Mouse (Mus musculus) urinary bladder, postnatal 14 days (tissue): ENCODE results near the gene Klhl11.

Source experiments
- DNase-seq: peaks from one replicate; pipeline ENCODE4 v3.0.0; 2021; ENCODE audit warnings: low spot score

Klhl11 gene

GRCm38 (mm10) chr11:100472197-100472934 is at the start of gene Klhl11:
Gene Klhl11, minus strand, starts transcription at chr11:100472741.
- peak; percentile 89 for DNase-seq

GRCm38 (mm10) chr11:100520838-100521237 is 48.3 kb upstream of the Klhl11 start:
- no peak for DNase-seq

GRCm38 (mm10) chr11:100519188-100519587 is 46.6 kb upstream of the Klhl11 start:
- DNase-seq = no peak

GRCm38 (mm10) chr11:100518188-100518591 is 45.6 kb upstream of the Klhl11 start:
- no peak for DNase-seq

- DNase-seq = no peak
Measured at GRCm38 (mm10) chr11:100516291-100516690, 43.8 kb upstream of the Klhl11 start.

GRCm38 (mm10) chr11:100515789-100516188 is 43.2 kb upstream of the Klhl11 start:
- no peak for DNase-seq

- DNase-seq = no peak
Measured at GRCm38 (mm10) chr11:100515061-100515460, 42.5 kb upstream of the Klhl11 start.

- no peak for DNase-seq
Measured at GRCm38 (mm10) chr11:100513716-100514115, 41.2 kb upstream of the Klhl11 start.

GRCm38 (mm10) chr11:100512384-100512783 is 39.8 kb upstream of the Klhl11 start:
- DNase-seq = no peak

- DNase-seq = no peak
Measured at GRCm38 (mm10) chr11:100510556-100510955, 38.0 kb upstream of the Klhl11 start.

- DNase-seq = no peak
Measured at GRCm38 (mm10) chr11:100505997-100506396, 33.5 kb upstream of the Klhl11 start.

- DNase-seq = no peak
Measured at GRCm38 (mm10) chr11:100504990-100505660, 32.6 kb upstream of the Klhl11 start.

- no peak for DNase-seq
Measured at GRCm38 (mm10) chr11:100501321-100501720, 28.8 kb upstream of the Klhl11 start.

GRCm38 (mm10) chr11:100500651-100501050 is 28.1 kb upstream of the Klhl11 start:
- no peak for DNase-seq

GRCm38 (mm10) chr11:100500241-100500640 is 27.7 kb upstream of the Klhl11 start:
- DNase-seq = no peak

GRCm38 (mm10) chr11:100493771-100494170 is 21.2 kb upstream of the Klhl11 start:
- DNase-seq = no peak

GRCm38 (mm10) chr11:100490951-100491350 is 18.4 kb upstream of the Klhl11 start:
- no peak for DNase-seq

GRCm38 (mm10) chr11:100485801-100486538 is 13.4 kb upstream of the Klhl11 start:
- peak; percentile 19 for DNase-seq

- no peak for DNase-seq
Measured at GRCm38 (mm10) chr11:100484461-100484860, 11.9 kb upstream of the Klhl11 start.

GRCm38 (mm10) chr11:100479152-100479551 is 6.6 kb upstream of the Klhl11 start:
- DNase-seq = peak; percentile 29

GRCm38 (mm10) chr11:100476281-100476680 is 3.7 kb upstream of the Klhl11 start:
- no peak for DNase-seq

GRCm38 (mm10) chr11:100472935-100473295 is 374 bp upstream of the Klhl11 start:
- DNase-seq = no peak
